Mouse (Mus musculus): ENCODE results near the gene Smim6. TPM values are rescaled to one million over a fixed set of nuclear protein-coding genes. Genes with fewer than 3 reads are reported as not detected.

Gene Smim6
- total RNA-seq, 1 experiment: 0.45 TPM

GRCm38 (mm10) chr11:115889159-115889558 is 22.7 kb upstream of the Smim6 start:
- Histone ChIP-seq H3K4me3 (ENCODE audit: insufficient read depth in 1 of 2, low read depth in 1 of 2, low read length in 2 of 2, poor library complexity in 1 of 2, severe bottlenecking in 1 of 2) (no peak overlapping the region), H3K9ac (ENCODE audit: insufficient read depth, low read depth, low read length, poor library complexity, severe bottlenecking) (no peak overlapping the region), H3K4me1 (ENCODE audit: control insufficient read depth in 2 of 2, insufficient read depth in 2 of 2, low read length in 2 of 2, poor library complexity in 1 of 2) (peaks cover 3 to 35% of the 10 kb centered on the region in 2 experiments), H3K27ac (ENCODE audit: insufficient read depth, low read depth, low read length, poor library complexity, severe bottlenecking) (no peak overlapping the region), H3K36me3 (ENCODE audit: control insufficient read depth, insufficient read depth, low read length, poor library complexity, severe bottlenecking) (peaks cover 7% of the 10 kb centered on the region; the same call in 1 of the 2 replicates), H3K9me3 (ENCODE audit: control insufficient read depth, insufficient read depth, low read depth, low read length) (no peaks in the 10 kb centered on the region)
- in situ Hi-C loops (cut with MboI; ENCODE audit: low sequenced_read_pairs in 2 of 2, unreplicated experiment in 2 of 2): no loop called here
- TF ChIP-seq MAFK (IDR thresholded peaks at IDR 0.05; ENCODE audit: insufficient read depth, low read depth, low read length) (no peak), HCFC1 (IDR thresholded peaks at IDR 0.05; ENCODE audit: borderline replicate concordance, insufficient read depth, low read length) (no peak), CHD2 (IDR thresholded peaks at IDR 0.05; ENCODE audit: low read depth, low read length) (no peak), ZNF384 (IDR thresholded peaks at IDR 0.05; ENCODE audit: low read depth, low read length) (no peak), ZC3H11A (IDR thresholded peaks at IDR 0.05; ENCODE audit: borderline replicate concordance, low read depth, low read length) (no peak)
- DNase-seq (ENCODE audit: low read depth, low spot score): no peak

GRCm38 (mm10) chr11:115892213-115892612 is 19.6 kb upstream of the Smim6 start:
- Histone ChIP-seq H3K36me3 (ENCODE audit: control insufficient read depth, insufficient read depth, low read length, poor library complexity, severe bottlenecking) (peaks cover 10% of the 10 kb centered on the region; the same call in 1 of the 2 replicates), H3K9ac (ENCODE audit: insufficient read depth, low read depth, low read length, poor library complexity, severe bottlenecking) (no peak overlapping the region), H3K4me1 (ENCODE audit: control insufficient read depth in 2 of 2, insufficient read depth in 2 of 2, low read length in 2 of 2, poor library complexity in 1 of 2) (peaks cover 0 to 20% of the 10 kb centered on the region in 2 experiments; a peak in 2 of 4 replicates), H3K9me3 (ENCODE audit: control insufficient read depth, insufficient read depth, low read depth, low read length) (no peaks in the 10 kb centered on the region), H3K4me3 (ENCODE audit: insufficient read depth in 1 of 2, low read depth in 1 of 2, low read length in 2 of 2, poor library complexity in 1 of 2, severe bottlenecking in 1 of 2) (no peak overlapping the region), H3K27ac (ENCODE audit: insufficient read depth, low read depth, low read length, poor library complexity, severe bottlenecking) (no peak overlapping the region)
- TF ChIP-seq HCFC1 (IDR thresholded peaks at IDR 0.05; ENCODE audit: borderline replicate concordance, insufficient read depth, low read length): no peak
- no peak for TF ChIP-seq CHD2 (IDR thresholded peaks at IDR 0.05; ENCODE audit: low read depth, low read length)
- TF ChIP-seq MAFK (IDR thresholded peaks at IDR 0.05; ENCODE audit: insufficient read depth, low read depth, low read length): no peak
- TF ChIP-seq ZC3H11A (IDR thresholded peaks at IDR 0.05; ENCODE audit: borderline replicate concordance, low read depth, low read length): no peak
- no peak for TF ChIP-seq ZNF384 (IDR thresholded peaks at IDR 0.05; ENCODE audit: low read depth, low read length)
- DNase-seq (ENCODE audit: low read depth, low spot score): no peak
- in situ Hi-C loops (cut with MboI; ENCODE audit: low sequenced_read_pairs in 2 of 2, unreplicated experiment in 2 of 2): no loop called here

- Histone ChIP-seq H3K4me3 (ENCODE audit: insufficient read depth in 1 of 2, low read depth in 1 of 2, low read length in 2 of 2, poor library complexity in 1 of 2, severe bottlenecking in 1 of 2) (no peak overlapping the region), H3K9ac (ENCODE audit: insufficient read depth, low read depth, low read length, poor library complexity, severe bottlenecking) (no peak overlapping the region), H3K36me3 (ENCODE audit: control insufficient read depth, insufficient read depth, low read length, poor library complexity, severe bottlenecking) (peaks cover 10% of the 10 kb centered on the region; the same call in 1 of the 2 replicates), H3K4me1 (ENCODE audit: control insufficient read depth in 2 of 2, insufficient read depth in 2 of 2, low read length in 2 of 2, poor library complexity in 1 of 2) (peaks cover 0 to 20% of the 10 kb centered on the region in 2 experiments; a peak in 2 of 4 replicates), H3K9me3 (ENCODE audit: control insufficient read depth, insufficient read depth, low read depth, low read length) (no peaks in the 10 kb centered on the region), H3K27ac (ENCODE audit: insufficient read depth, low read depth, low read length, poor library complexity, severe bottlenecking) (no peak overlapping the region)
- in situ Hi-C loops (cut with MboI; ENCODE audit: low sequenced_read_pairs in 2 of 2, unreplicated experiment in 2 of 2): no loop called here
- no peak for DNase-seq (ENCODE audit: low read depth, low spot score)
- TF ChIP-seq ZNF384 (IDR thresholded peaks at IDR 0.05; ENCODE audit: low read depth, low read length) (no peak), ZC3H11A (IDR thresholded peaks at IDR 0.05; ENCODE audit: borderline replicate concordance, low read depth, low read length) (no peak), CHD2 (IDR thresholded peaks at IDR 0.05; ENCODE audit: low read depth, low read length) (no peak), MAFK (IDR thresholded peaks at IDR 0.05; ENCODE audit: insufficient read depth, low read depth, low read length) (no peak), HCFC1 (IDR thresholded peaks at IDR 0.05; ENCODE audit: borderline replicate concordance, insufficient read depth, low read length) (no peak)
Observed at GRCm38 (mm10) chr11:115893071-115893470, 18.7 kb upstream of the Smim6 start.

- Histone ChIP-seq H3K4me3 (ENCODE audit: insufficient read depth in 1 of 2, low read depth in 1 of 2, low read length in 2 of 2, poor library complexity in 1 of 2, severe bottlenecking in 1 of 2) (no peak overlapping the region), H3K9me3 (ENCODE audit: control insufficient read depth, insufficient read depth, low read depth, low read length) (no peaks in the 10 kb centered on the region), H3K9ac (ENCODE audit: insufficient read depth, low read depth, low read length, poor library complexity, severe bottlenecking) (no peak overlapping the region), H3K27ac (ENCODE audit: insufficient read depth, low read depth, low read length, poor library complexity, severe bottlenecking) (no peak overlapping the region), H3K4me1 (ENCODE audit: control insufficient read depth in 2 of 2, insufficient read depth in 2 of 2, low read length in 2 of 2, poor library complexity in 1 of 2) (peaks cover 0 to 23% of the 10 kb centered on the region in 2 experiments; a peak in 3 of 4 replicates), H3K36me3 (ENCODE audit: control insufficient read depth, insufficient read depth, low read length, poor library complexity, severe bottlenecking) (peaks cover 10% of the 10 kb centered on the region; the same call in 1 of the 2 replicates)
- in situ Hi-C loops (cut with MboI; ENCODE audit: low sequenced_read_pairs in 2 of 2, unreplicated experiment in 2 of 2): no loop called here
- peak; percentile 42 for DNase-seq (ENCODE audit: low read depth, low spot score)
- TF ChIP-seq CHD2 (IDR thresholded peaks at IDR 0.05; ENCODE audit: low read depth, low read length) (no peak), ZNF384 (IDR thresholded peaks at IDR 0.05; ENCODE audit: low read depth, low read length) (no peak), ZC3H11A (IDR thresholded peaks at IDR 0.05; ENCODE audit: borderline replicate concordance, low read depth, low read length) (no peak), HCFC1 (IDR thresholded peaks at IDR 0.05; ENCODE audit: borderline replicate concordance, insufficient read depth, low read length) (no peak), MAFK (IDR thresholded peaks at IDR 0.05; ENCODE audit: insufficient read depth, low read depth, low read length) (no peak)
Observed at GRCm38 (mm10) chr11:115894755-115895520, 16.9 kb upstream of the Smim6 start.
